Mouse (Mus musculus) limb, embryonic 14.5 days (tissue): ENCODE data around the gene Galnt9. TPM values are rescaled to one million over a fixed set of nuclear protein-coding genes. Genes with fewer than 3 reads are reported as not detected.

ENCODE experiments used
- ATAC-seq: fragments of 200-750 bp; cut with Nextera tagmentation; 2 replicates; pipeline ENCODE4 v1.8.0; 2017; ENCODE audit warnings: low read depth, moderate number of reproducible peaks, moderate TSS enrichment; ENCODE audit not compliant: low FRiP score
- DNase-seq: peaks from one replicate; pipeline ENCODE4 v3.0.0-alpha.2; 2015; ENCODE audit warnings: low spot score
- H3K27ac ChIP-seq: fragments of 300-500 bp; sonication (generic); replicated peaks from 2 replicates; pipeline ENCODE4 v1.5.1; 2014; ENCODE audit warnings: low read depth, mild to moderate bottlenecking, low read length, moderate library complexity, mixed read lengths
- H3K27me3 ChIP-seq: fragments of 300-500 bp; sonication (generic); 2 replicates; pipeline ENCODE4 v1.6.1; 2014; ENCODE audit warnings: low read length, mixed read lengths; ENCODE audit not compliant: control insufficient read depth, insufficient read depth
- H3K36me3 ChIP-seq: fragments of 300-500 bp; sonication (generic); 2 replicates; pipeline ENCODE4 v1.6.1; 2014; ENCODE audit warnings: mild to moderate bottlenecking, low read length, moderate library complexity, mixed read lengths; ENCODE audit not compliant: control insufficient read depth, insufficient read depth
- H3K4me1 ChIP-seq: fragments of 300-500 bp; sonication (generic); 2 replicates; pipeline ENCODE4 v1.6.1; 2014; ENCODE audit warnings: antibody characterized with exemption, low read length, mixed read lengths; ENCODE audit not compliant: control insufficient read depth, insufficient read depth
- H3K4me2 ChIP-seq: fragments of 300-500 bp; sonication (generic); replicated peaks from 2 replicates; pipeline ENCODE4 v1.6.1; 2014; ENCODE audit warnings: low read depth, mild to moderate bottlenecking, low read length, moderate library complexity; ENCODE audit not compliant: severe bottlenecking
- H3K4me3 ChIP-seq: fragments of 300-500 bp; sonication (generic); replicated peaks from 2 replicates; pipeline ENCODE4 v1.5.1; 2014; ENCODE audit warnings: low read length
- H3K9ac ChIP-seq: fragments of 300-500 bp; sonication (generic); 2 replicates; pipeline ENCODE4 v1.6.1; 2014; ENCODE audit warnings: mild to moderate bottlenecking, low read depth, low read length, moderate library complexity; ENCODE audit not compliant: severe bottlenecking
- H3K9me3 ChIP-seq: fragments of 300-500 bp; sonication (generic); 2 replicates; pipeline ENCODE4 v1.6.1; 2016; ENCODE audit warnings: low read length; ENCODE audit not compliant: control insufficient read depth
- POLR2A ChIP-seq: fragments of 200-500 bp; IDR thresholded peaks from 2 replicates; pipeline ENCODE4 v1.8.0; 2012; ENCODE audit warnings: inconsistent platforms, mild to moderate bottlenecking, moderate library complexity, borderline replicate concordance; ENCODE audit not compliant: insufficient read depth, insufficient read length; ENCODE audit errors: extremely low read depth
- WGBS: fragments of 180-500 bp; shearing (Covaris S2); extraction: QIAGEN DNeasy Blood & Tissue Kit; methylation state at CpG from one replicate; pipeline ENCODE4 v1.1.7; 2014; 5-methylcytosine and 5-hydroxymethylcytosine counted together
- polyA plus RNA-seq, 2 experiments: library from polyadenylated mRNA; depleted of rRNA in 1 of 2; stranded (reverse) in 1 of 2; unstranded in 1 of 2; fragments of >200 nt; fragmentation: Nextera tagmentation in 1 of 2; extraction: Ambion mirVana in 1 of 2; gene quantifications; 2 replicates each; pipeline versions ENCODE4 v1.2.1 to v1.2.3; 2012 to 2014

The Galnt9 gene
- polyA plus RNA-seq, 2 experiments: 1.7 to 2.0 TPM

DNA sequence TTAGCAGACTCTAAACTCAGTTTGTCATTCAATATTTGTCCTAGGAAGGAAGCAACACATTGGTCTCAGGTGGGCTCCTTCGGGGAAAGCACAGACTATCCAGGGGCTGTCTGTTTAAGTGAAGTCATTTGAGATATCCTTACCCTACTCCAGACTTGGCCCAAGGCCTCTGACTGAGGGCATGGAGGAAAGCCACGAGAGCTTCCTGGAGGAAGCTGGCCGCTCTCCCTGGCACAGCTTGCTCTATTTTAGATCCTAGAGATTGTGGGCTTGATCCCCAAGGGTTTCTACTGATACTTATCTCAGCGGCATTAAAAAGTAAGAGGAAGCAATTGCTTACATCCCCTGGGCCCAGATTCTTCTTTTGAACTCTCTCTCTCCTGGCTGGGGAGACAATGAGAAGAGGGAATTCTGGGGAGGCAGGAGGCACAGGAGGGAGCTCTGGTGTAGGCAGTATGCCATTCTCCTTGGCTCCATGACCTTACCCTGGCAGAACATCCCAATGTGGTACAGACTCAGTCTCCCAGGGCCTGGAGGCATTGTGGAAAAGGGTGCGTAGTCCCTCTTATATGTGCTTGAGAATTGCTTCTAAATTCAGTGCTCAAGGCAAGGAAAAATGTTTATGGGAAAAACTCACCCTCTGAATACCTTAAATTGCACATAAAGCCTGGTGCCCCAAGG is 2.7 kb downstream of the Galnt9 start:
- H3K9ac ChIP-seq: no peak overlapping the region
- no peaks in the 10 kb centered on the region for H3K36me3 ChIP-seq
- ATAC-seq: no peak
- 71% methylated on average over 5 of the region's 5 CpGs for WGBS
- H3K4me2 ChIP-seq: no peak overlapping the region
- no peak for TF ChIP-seq POLR2A
- DNase-seq: no peak
- H3K27ac ChIP-seq: no peak overlapping the region
- H3K27me3 ChIP-seq: peaks cover 38% of the 10 kb centered on the region
- no peaks in the 10 kb centered on the region for H3K9me3 ChIP-seq
- no peak overlapping the region for H3K4me3 ChIP-seq
- 0 out of 2 replicates have a peak, but pooled peaks cover 7% of the 10 kb centered on the region for H3K4me1 ChIP-seq

DNA sequence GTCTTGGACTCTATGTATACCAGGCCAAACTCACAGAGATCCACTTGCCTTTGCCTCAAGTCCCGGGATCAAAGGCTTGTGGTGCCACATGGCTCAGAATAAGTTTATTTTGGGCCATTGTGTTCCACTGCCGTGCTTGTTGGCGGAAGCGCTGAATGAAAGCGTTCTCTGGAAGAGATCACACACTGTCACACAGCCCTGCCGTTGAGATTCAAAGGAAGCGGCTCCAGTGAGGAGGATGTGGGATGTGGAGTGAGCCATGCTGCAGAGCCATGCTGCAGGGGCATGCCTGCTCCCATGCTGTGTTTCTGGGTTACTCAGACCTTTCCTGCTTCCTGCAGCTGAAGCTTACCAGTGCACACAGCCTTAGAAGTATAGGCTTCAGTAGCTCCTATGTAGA is 4.3 kb downstream of the Galnt9 start:
- H3K9ac ChIP-seq: no peak overlapping the region
- peaks cover 27% of the 10 kb centered on the region for H3K27me3 ChIP-seq
- no peak overlapping the region for H3K4me2 ChIP-seq
- no peaks in the 10 kb centered on the region for H3K36me3 ChIP-seq
- H3K27ac ChIP-seq: no peak overlapping the region
- WGBS: 52% methylated on average over 7 of the region's 7 CpGs
- ATAC-seq: no peak
- no peaks in the 10 kb centered on the region for H3K9me3 ChIP-seq
- no peak for TF ChIP-seq POLR2A
- no peak for DNase-seq
- H3K4me1 ChIP-seq: 0 out of 2 replicates have a peak, but pooled peaks cover 7% of the 10 kb centered on the region
- H3K4me3 ChIP-seq: no peak overlapping the region

DNA sequence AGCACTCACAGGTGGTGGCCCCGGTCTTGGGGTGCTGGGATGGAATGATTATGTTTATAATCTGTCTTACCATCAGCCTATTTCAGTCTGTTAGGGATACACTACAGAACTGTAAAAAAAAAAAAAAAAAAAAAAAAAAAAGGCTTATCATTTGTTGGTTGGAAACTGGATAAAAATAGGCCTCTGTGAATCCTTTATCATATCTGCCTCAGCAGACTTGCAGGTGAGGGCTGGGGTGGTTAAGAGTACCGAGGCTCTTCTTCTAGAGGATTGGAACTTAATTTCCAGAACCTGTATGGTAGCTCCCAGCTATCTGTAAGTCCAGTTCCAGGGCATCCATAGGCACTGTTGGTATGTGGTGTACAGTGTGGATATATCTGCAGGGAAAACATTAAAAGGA is 6.0 kb downstream of the Galnt9 start:
- no peak overlapping the region for H3K9ac ChIP-seq
- TF ChIP-seq POLR2A: no peak
- H3K4me1 ChIP-seq: no peaks in the 10 kb centered on the region
- H3K4me3 ChIP-seq: no peak overlapping the region
- no peak overlapping the region for H3K4me2 ChIP-seq
- 67% methylated on average over 2 of the region's 2 CpGs for WGBS
- no peaks in the 10 kb centered on the region for H3K36me3 ChIP-seq
- DNase-seq (no peak), ATAC-seq (no peak)
- no peak overlapping the region for H3K27ac ChIP-seq
- H3K27me3 ChIP-seq: peaks cover 10% of the 10 kb centered on the region
- H3K9me3 ChIP-seq: no peaks in the 10 kb centered on the region

DNA sequence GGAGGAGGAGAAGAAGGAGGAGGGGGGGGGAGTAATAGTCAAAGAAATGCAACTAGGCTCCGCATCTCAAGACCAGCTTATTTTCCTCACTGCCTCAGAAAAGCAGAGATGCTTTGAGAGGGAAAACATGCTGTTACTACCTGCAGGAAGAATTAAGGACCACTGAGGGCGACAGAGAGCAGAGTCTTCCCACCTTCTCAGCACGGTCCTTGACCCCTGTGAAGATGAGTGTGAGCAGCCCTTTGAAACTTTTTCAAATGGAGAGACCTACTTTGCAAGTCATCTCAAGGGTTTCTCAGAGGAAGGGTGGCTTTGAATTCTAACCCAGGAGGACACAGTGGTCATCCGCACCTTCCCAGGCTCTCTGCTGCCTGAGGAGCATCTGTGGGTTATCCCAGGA is 6.7 kb downstream of the Galnt9 start:
- ATAC-seq (no peak), DNase-seq (no peak)
- Histone ChIP-seq H3K4me3 (no peak overlapping the region), H3K27ac (no peak overlapping the region), H3K4me1 (no peaks in the 10 kb centered on the region), H3K9me3 (no peaks in the 10 kb centered on the region), H3K27me3 (peaks cover 3% of the 10 kb centered on the region; the same call in 1 of the 2 replicates), H3K4me2 (no peak overlapping the region), H3K9ac (no peak overlapping the region), H3K36me3 (no peaks in the 10 kb centered on the region)
- TF ChIP-seq POLR2A: no peak
- WGBS: 7% methylated on average over 4 of the region's 4 CpGs

DNA sequence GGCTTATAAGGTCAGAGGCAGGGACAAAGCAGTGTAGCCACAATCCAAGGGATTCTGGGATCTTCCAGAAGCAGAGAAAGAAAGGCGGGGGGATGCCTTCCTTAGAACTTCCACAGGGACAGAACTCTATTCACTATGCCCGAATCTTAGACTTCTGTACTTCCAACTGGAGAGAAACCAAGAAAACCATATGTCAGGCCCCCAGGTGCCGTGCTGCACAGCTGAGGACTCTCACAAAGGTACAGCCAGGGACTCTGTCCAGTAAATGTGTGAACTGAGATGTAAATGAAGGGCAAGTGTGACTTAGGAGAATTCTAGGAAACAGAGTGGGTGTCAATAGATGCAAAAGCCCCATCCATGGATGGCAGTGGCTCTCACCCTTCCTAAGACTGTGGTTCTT is 7.8 kb downstream of the Galnt9 start:
- no peaks in the 10 kb centered on the region for H3K36me3 ChIP-seq
- no peaks in the 10 kb centered on the region for H3K4me1 ChIP-seq
- H3K9ac ChIP-seq: no peak overlapping the region
- 65% methylated on average over 3 of the region's 3 CpGs for WGBS
- no peak overlapping the region for H3K27ac ChIP-seq
- TF ChIP-seq POLR2A: no peak
- ATAC-seq (no peak), DNase-seq (no peak)
- no peaks in the 10 kb centered on the region for H3K27me3 ChIP-seq
- no peaks in the 10 kb centered on the region for H3K9me3 ChIP-seq
- H3K4me2 ChIP-seq: no peak overlapping the region
- H3K4me3 ChIP-seq: no peak overlapping the region
